Mouse (Mus musculus): ENCODE results near the gene Atoh7. TPM values are rescaled to one million over a fixed set of nuclear protein-coding genes. Genes with fewer than 3 reads are reported as not detected.

The Atoh7 gene
- total RNA-seq, 1 experiment = not detected

DNA sequence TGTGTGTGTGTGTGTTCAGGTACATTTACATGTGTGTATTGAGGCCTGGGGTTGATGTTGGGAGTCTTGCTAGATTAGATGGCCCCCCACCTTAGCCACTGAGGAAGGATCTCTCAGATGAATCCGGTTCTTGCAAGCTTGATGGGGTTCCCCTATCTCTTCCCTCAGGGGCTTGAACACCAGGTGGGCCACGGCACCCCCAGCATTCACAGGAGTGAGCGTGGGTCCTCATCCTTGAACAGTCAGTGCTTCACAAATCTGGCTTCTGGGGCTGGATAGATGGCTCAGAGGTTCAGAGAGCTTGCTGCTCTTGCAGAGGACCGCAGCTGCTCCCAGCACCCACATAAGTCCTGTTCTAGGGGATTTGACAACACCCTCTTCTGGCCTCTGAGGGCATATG, 26.7 kb downstream of the Atoh7 start:
- no peak for TF ChIP-seq ZC3H11A (IDR thresholded peaks at IDR 0.05; ENCODE audit: borderline replicate concordance, low read depth, low read length)
- TF ChIP-seq CHD2 (IDR thresholded peaks at IDR 0.05; ENCODE audit: low read depth, low read length) = no peak
- no peak for TF ChIP-seq ZNF384 (IDR thresholded peaks at IDR 0.05; ENCODE audit: low read depth, low read length)
- TF ChIP-seq MAFK (IDR thresholded peaks at IDR 0.05; ENCODE audit: insufficient read depth, low read depth, low read length) = no peak
- TF ChIP-seq HCFC1 (IDR thresholded peaks at IDR 0.05; ENCODE audit: borderline replicate concordance, insufficient read depth, low read length) = no peak
- Histone ChIP-seq H3K4me3 (ENCODE audit: insufficient read depth in 1 of 2, low read depth in 1 of 2, low read length in 2 of 2, poor library complexity in 1 of 2, severe bottlenecking in 1 of 2) (no peak overlapping the region), H3K9ac (ENCODE audit: insufficient read depth, low read depth, low read length, poor library complexity, severe bottlenecking) (no peak overlapping the region), H3K4me1 (ENCODE audit: control insufficient read depth in 2 of 2, insufficient read depth in 2 of 2, low read length in 2 of 2, poor library complexity in 1 of 2) (no peaks in the 10 kb centered on the region; a peak in 1 of 4 replicates), H3K9me3 (ENCODE audit: control insufficient read depth, insufficient read depth, low read depth, low read length) (no peaks in the 10 kb centered on the region), H3K36me3 (ENCODE audit: control insufficient read depth, insufficient read depth, low read length, poor library complexity, severe bottlenecking) (no peaks in the 10 kb centered on the region), H3K27ac (ENCODE audit: insufficient read depth, low read depth, low read length, poor library complexity, severe bottlenecking) (no peak overlapping the region)
- in situ Hi-C loops (cut with MboI; ENCODE audit: low sequenced_read_pairs in 2 of 2, unreplicated experiment in 2 of 2) = no loop called here
- DNase-seq (ENCODE audit: low read depth, low spot score) = no peak

DNA sequence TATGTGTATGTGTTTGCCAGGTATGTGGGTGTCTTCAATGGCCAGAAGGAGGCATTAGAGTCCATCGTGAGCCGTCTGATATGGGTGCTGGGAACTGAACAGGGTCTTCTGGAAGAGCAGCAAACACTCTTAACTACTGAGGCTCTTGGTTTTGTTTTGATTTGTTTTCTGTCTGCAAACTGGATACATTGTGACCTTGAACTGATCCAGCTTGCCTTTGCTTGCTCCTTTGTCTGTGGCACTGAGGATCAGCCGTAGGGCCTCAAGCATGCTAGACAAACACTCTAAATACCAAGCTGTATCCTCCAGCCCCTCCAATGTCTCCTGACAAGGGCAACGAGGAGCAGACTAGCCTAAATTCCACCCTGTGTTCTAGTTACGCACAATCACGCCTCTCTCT, 27.7 kb downstream of the Atoh7 start:
- no peak overlapping the region for H3K27ac ChIP-seq (ENCODE audit: insufficient read depth, low read depth, low read length, poor library complexity, severe bottlenecking)
- no peaks in the 10 kb centered on the region for H3K9me3 ChIP-seq (ENCODE audit: control insufficient read depth, insufficient read depth, low read depth, low read length)
- no peak overlapping the region for H3K9ac ChIP-seq (ENCODE audit: insufficient read depth, low read depth, low read length, poor library complexity, severe bottlenecking)
- H3K4me1 ChIP-seq (ENCODE audit: control insufficient read depth in 2 of 2, insufficient read depth in 2 of 2, low read length in 2 of 2, poor library complexity in 1 of 2) = no peaks in the 10 kb centered on the region
- no peak for DNase-seq (ENCODE audit: low read depth, low spot score)
- H3K4me3 ChIP-seq (ENCODE audit: insufficient read depth in 1 of 2, low read depth in 1 of 2, low read length in 2 of 2, poor library complexity in 1 of 2, severe bottlenecking in 1 of 2) = no peak overlapping the region
- no peaks in the 10 kb centered on the region for H3K36me3 ChIP-seq (ENCODE audit: control insufficient read depth, insufficient read depth, low read length, poor library complexity, severe bottlenecking)
- TF ChIP-seq ZNF384 (IDR thresholded peaks at IDR 0.05; ENCODE audit: low read depth, low read length) = no peak
- TF ChIP-seq ZC3H11A (IDR thresholded peaks at IDR 0.05; ENCODE audit: borderline replicate concordance, low read depth, low read length) = no peak
- TF ChIP-seq CHD2 (IDR thresholded peaks at IDR 0.05; ENCODE audit: low read depth, low read length) = no peak
- TF ChIP-seq MAFK (IDR thresholded peaks at IDR 0.05; ENCODE audit: insufficient read depth, low read depth, low read length) = no peak
- no peak for TF ChIP-seq HCFC1 (IDR thresholded peaks at IDR 0.05; ENCODE audit: borderline replicate concordance, insufficient read depth, low read length)
- in situ Hi-C loops (cut with MboI; ENCODE audit: low sequenced_read_pairs in 2 of 2, unreplicated experiment in 2 of 2) = no loop called here

DNA sequence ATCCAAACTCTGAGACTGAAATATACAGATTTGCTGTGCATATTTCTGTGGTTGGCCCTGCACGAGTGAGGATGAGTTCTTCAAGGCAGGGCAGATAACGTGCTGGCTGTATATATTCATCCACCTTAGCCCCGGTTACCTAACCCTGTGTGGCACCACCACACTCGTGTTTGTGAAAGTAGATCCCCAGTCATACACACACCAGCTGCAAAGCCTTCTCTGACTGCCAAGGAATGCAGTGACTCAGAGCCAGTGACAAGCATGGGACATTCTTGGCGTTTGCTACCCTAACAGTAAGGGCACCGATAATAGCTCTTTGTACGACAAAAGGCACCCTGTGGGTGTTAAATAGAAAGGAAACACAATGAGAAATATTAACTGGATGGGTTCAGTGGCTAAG, 28.8 kb downstream of the Atoh7 start:
- no peak overlapping the region for H3K27ac ChIP-seq (ENCODE audit: insufficient read depth, low read depth, low read length, poor library complexity, severe bottlenecking)
- H3K4me1 ChIP-seq (ENCODE audit: control insufficient read depth in 2 of 2, insufficient read depth in 2 of 2, low read length in 2 of 2, poor library complexity in 1 of 2) = no peaks in the 10 kb centered on the region
- H3K9ac ChIP-seq (ENCODE audit: insufficient read depth, low read depth, low read length, poor library complexity, severe bottlenecking) = no peak overlapping the region
- in situ Hi-C loops (cut with MboI; ENCODE audit: low sequenced_read_pairs in 2 of 2, unreplicated experiment in 2 of 2) = no loop called here
- H3K9me3 ChIP-seq (ENCODE audit: control insufficient read depth, insufficient read depth, low read depth, low read length) = no peaks in the 10 kb centered on the region
- TF ChIP-seq ZC3H11A (IDR thresholded peaks at IDR 0.05; ENCODE audit: borderline replicate concordance, low read depth, low read length) (no peak), CHD2 (IDR thresholded peaks at IDR 0.05; ENCODE audit: low read depth, low read length) (no peak), HCFC1 (IDR thresholded peaks at IDR 0.05; ENCODE audit: borderline replicate concordance, insufficient read depth, low read length) (no peak), ZNF384 (IDR thresholded peaks at IDR 0.05; ENCODE audit: low read depth, low read length) (no peak), MAFK (IDR thresholded peaks at IDR 0.05; ENCODE audit: insufficient read depth, low read depth, low read length) (no peak)
- H3K36me3 ChIP-seq (ENCODE audit: control insufficient read depth, insufficient read depth, low read length, poor library complexity, severe bottlenecking) = no peaks in the 10 kb centered on the region
- no peak overlapping the region for H3K4me3 ChIP-seq (ENCODE audit: insufficient read depth in 1 of 2, low read depth in 1 of 2, low read length in 2 of 2, poor library complexity in 1 of 2, severe bottlenecking in 1 of 2)
- DNase-seq (ENCODE audit: low read depth, low spot score) = no peak

DNA sequence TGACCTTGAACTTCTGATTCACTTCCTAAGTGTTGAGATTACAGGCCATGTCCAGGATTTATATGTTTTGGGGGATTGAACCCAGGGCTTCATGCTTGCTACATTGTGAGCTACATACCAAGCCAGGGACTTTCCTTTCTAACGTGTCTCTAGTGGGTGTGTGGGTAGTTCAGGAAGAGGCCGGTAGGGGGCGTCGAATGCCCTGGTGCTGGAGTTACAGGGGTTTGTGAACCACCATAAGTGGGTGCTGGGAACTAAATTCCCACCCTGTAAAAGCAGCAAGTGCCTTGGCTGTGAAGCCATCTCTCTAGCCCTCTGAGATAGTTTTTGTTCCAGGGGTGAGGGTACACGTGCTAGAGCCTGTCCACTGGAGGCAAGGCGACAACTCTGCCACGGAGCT, 31.0 kb downstream of the Atoh7 start:
- H3K9me3 ChIP-seq (ENCODE audit: control insufficient read depth, insufficient read depth, low read depth, low read length) = no peaks in the 10 kb centered on the region
- H3K36me3 ChIP-seq (ENCODE audit: control insufficient read depth, insufficient read depth, low read length, poor library complexity, severe bottlenecking) = no peaks in the 10 kb centered on the region
- no peak for TF ChIP-seq MAFK (IDR thresholded peaks at IDR 0.05; ENCODE audit: insufficient read depth, low read depth, low read length)
- TF ChIP-seq CHD2 (IDR thresholded peaks at IDR 0.05; ENCODE audit: low read depth, low read length) = no peak
- TF ChIP-seq ZNF384 (IDR thresholded peaks at IDR 0.05; ENCODE audit: low read depth, low read length) = no peak
- TF ChIP-seq ZC3H11A (IDR thresholded peaks at IDR 0.05; ENCODE audit: borderline replicate concordance, low read depth, low read length) = 0 out of 2 replicates have a peak, but pooled peaks have one; percentile 20
- no peak for TF ChIP-seq HCFC1 (IDR thresholded peaks at IDR 0.05; ENCODE audit: borderline replicate concordance, insufficient read depth, low read length)
- H3K9ac ChIP-seq (ENCODE audit: insufficient read depth, low read depth, low read length, poor library complexity, severe bottlenecking) = no peak overlapping the region
- in situ Hi-C loops (cut with MboI; ENCODE audit: low sequenced_read_pairs in 2 of 2, unreplicated experiment in 2 of 2) = no loop called here
- no peak overlapping the region for H3K4me3 ChIP-seq (ENCODE audit: insufficient read depth in 1 of 2, low read depth in 1 of 2, low read length in 2 of 2, poor library complexity in 1 of 2, severe bottlenecking in 1 of 2)
- no peak overlapping the region for H3K27ac ChIP-seq (ENCODE audit: insufficient read depth, low read depth, low read length, poor library complexity, severe bottlenecking)
- no peaks in the 10 kb centered on the region for H3K4me1 ChIP-seq (ENCODE audit: control insufficient read depth in 2 of 2, insufficient read depth in 2 of 2, low read length in 2 of 2, poor library complexity in 1 of 2)
- peak; percentile 43 for DNase-seq (ENCODE audit: low read depth, low spot score)

DNA sequence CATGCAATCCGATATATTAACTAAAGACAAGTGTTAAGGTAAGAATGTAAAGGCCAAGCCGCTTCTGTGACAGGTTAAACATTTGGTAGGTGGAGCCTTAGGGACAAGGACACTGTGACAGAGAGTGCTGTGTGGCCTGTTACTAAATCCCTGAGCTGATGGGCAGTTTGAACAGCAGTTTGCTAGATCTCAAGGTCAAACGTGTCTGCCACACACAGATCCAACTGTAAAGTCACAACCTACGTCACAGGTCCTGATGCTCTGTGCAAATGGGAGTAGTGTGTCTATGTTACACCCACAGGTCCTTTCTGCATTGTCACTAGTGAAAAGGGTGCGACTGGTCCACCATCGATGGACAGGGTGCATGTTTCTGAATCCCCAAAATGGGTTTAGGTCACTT, 32.9 kb downstream of the Atoh7 start:
- no peak for DNase-seq (ENCODE audit: low read depth, low spot score)
- H3K27ac ChIP-seq (ENCODE audit: insufficient read depth, low read depth, low read length, poor library complexity, severe bottlenecking) = no peak overlapping the region
- no peaks in the 10 kb centered on the region for H3K36me3 ChIP-seq (ENCODE audit: control insufficient read depth, insufficient read depth, low read length, poor library complexity, severe bottlenecking)
- H3K4me1 ChIP-seq (ENCODE audit: control insufficient read depth in 2 of 2, insufficient read depth in 2 of 2, low read length in 2 of 2, poor library complexity in 1 of 2) = peaks cover 0 to 4% of the 10 kb centered on the region in 2 experiments; a peak in 1 of 4 replicates
- TF ChIP-seq MAFK (IDR thresholded peaks at IDR 0.05; ENCODE audit: insufficient read depth, low read depth, low read length) (no peak), CHD2 (IDR thresholded peaks at IDR 0.05; ENCODE audit: low read depth, low read length) (no peak), ZC3H11A (IDR thresholded peaks at IDR 0.05; ENCODE audit: borderline replicate concordance, low read depth, low read length) (no peak), ZNF384 (IDR thresholded peaks at IDR 0.05; ENCODE audit: low read depth, low read length) (no peak), HCFC1 (IDR thresholded peaks at IDR 0.05; ENCODE audit: borderline replicate concordance, insufficient read depth, low read length) (no peak)
- no peaks in the 10 kb centered on the region for H3K9me3 ChIP-seq (ENCODE audit: control insufficient read depth, insufficient read depth, low read depth, low read length)
- in situ Hi-C loops (cut with MboI; ENCODE audit: low sequenced_read_pairs in 2 of 2, unreplicated experiment in 2 of 2) = no loop called here
- no peak overlapping the region for H3K9ac ChIP-seq (ENCODE audit: insufficient read depth, low read depth, low read length, poor library complexity, severe bottlenecking)
- no peak overlapping the region for H3K4me3 ChIP-seq (ENCODE audit: insufficient read depth in 1 of 2, low read depth in 1 of 2, low read length in 2 of 2, poor library complexity in 1 of 2, severe bottlenecking in 1 of 2)

Measured in ES-E14 (cell line).